Mouse (Mus musculus): ENCODE results near the gene Rab31.

The Rab31 gene

DNA sequence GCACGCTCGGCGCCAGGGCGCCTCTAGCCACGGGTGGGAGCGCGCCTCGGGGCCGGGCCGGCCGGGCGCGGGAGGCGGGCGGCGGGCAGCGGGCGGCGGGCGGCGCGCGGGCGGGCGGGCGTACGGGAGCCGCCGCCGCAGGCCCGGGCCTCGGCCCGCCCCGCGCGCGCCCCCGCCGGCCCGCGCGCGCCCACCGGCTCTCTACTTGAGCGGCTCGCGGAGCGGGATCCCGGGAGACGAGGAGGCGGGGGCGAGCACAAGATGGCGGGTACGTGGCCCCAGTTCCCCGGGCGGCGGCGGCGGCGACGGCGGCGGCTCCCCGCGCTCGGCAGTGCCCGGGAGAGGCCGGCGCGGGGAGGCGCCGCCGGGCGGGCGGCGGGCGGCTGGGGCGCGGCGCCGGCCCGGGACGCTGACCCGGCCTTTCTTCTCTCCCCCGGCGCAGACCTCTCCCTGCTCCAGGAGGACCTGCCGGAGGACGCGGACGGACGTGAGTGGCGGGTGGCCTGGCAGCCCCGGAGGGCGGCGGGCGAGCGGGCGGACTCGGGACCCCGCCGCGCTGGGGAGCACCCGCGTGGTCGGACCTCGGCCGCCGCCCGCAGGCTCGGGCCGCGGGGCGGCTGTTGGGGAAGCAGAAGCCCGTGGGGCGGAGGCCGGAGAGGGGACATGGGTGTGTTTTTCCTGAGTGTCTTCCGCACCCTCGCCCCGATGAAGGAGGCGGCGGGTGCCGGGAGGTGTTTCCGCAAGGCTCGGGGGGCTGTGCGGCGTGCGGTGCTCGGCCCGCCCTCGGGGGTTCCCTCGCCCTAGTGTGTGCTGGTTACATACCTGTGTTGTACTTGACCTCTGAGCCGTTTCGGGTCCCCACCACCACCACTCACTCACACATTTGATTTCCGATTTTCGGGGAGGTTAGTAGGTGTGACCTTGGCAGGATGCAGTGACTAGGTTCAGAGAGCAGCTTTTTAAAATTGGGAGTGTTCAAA, 10.9 kb upstream of the Rab31 start:
- DNase-seq (ENCODE audit: extremely low spot score, low read depth, low spot score): no peak

DNA sequence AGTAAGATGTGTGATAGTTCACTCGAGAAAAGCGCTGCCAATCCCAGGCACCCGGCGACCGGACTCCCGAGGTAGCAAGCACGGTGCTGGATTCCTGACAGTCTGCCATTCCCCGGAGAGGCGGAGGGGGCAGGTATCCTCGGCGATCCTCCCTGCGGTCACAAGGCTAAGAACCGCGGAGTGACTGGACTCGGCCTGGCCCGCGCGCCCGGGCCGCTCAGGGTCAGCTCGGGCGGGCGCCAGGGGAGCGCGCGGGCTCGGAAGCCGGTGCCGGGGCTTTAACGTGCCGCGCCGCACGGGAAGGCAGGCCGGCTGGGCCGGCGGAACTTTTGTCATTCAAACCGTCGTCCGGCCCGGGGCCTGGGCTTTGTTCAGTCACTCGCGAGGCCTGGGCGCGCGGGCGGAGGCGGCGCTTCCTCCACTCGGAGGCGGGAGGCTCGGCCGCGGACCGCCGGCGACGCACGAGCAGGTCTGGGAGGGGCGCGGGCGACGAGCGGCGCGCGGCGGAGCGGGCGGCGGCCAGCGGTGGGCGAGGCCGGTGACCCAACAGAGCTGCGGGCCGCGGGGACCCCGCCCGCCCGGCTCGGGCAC, 10.1 kb upstream of the Rab31 start, which contains the start of gene Ppp4r1:
Gene Ppp4r1 (plus strand): TSS at position 23 of the 591 bp plus-strand sequence.
- DNase-seq (ENCODE audit: extremely low spot score, low read depth, low spot score): no peak

DNA sequence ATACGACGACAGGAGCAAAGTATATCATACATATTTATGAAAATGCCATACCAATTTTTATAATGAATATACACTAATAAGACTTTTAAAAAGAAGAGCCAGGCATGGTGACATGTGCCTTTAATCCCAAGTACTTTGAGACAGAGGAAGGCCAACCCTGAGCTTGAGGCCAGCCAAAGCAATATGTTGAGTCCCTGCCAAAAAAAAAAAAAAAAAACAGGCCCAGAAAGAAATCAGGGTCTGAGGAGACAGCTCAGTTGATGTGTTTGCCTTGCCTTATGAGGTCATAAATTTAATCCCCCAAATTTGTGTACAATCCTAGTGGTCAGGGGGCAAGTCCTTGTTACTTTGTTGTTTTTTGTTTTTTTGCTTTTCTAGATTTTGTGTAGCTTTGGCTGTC, 8.4 kb upstream of the Rab31 start:
- DNase-seq (ENCODE audit: extremely low spot score, low read depth, low spot score): no peak

DNA sequence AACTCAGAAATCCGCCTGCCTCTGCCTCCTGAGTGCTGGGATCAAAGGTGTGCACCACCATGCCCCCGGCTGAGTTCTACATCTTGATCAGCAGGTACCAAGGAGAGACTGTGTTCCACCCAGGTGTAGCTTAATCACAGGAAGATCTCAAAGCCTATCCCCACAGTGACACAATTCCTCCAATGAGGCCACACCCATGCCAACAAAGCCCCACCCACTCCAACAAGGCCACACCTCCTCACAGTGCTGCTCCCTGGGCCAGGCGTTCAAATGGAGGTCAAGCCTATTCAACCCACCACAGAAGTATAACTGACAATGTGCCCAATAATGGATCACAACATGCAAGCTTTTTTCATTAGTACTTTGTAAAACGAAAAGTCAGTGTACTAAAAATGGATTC, 4.9 kb upstream of the Rab31 start:
- DNase-seq (ENCODE audit: extremely low spot score, low read depth, low spot score): no peak

DNA sequence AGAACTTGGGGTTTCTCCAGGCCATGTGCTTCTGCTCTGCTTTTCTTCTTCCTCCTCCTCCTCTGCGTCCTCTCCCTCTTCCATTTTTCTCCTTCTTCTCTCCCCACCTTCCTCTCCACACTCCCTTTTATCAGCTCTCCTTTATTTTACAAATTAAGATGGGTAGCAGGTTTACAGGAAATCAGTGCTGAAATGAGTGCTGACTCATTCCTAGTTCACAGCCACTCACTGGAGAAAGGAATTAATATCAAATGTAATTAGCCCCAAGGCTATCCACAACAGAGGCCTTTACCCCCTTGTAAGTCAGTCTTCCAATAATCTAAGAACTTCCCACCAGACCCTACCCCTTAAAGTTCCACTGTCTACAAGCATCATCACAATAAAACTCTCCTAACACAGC, 3.7 kb upstream of the Rab31 start:
- DNase-seq (ENCODE audit: extremely low spot score, low read depth, low spot score): no peak

DNA sequence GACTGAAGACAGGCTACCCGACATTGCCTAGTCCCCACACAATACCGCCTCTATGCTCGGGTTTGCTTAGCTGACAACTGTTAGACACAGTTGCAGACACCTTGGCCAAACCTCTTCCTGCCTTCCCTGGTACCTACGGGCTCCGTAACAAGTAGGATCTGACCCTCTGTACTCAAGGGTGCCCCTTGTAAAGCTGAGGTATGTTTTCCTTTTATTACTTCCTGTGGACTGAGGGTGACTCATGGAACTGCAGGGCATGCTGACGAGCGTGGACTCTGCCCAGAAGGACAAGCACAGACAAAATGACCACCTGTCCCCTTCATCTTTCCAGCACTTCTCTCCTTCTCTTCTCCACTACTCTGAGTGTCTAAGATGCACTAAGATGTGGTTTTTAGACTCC, 1.9 kb upstream of the Rab31 start:
- DNase-seq (ENCODE audit: extremely low spot score, low read depth, low spot score): no peak

DNA sequence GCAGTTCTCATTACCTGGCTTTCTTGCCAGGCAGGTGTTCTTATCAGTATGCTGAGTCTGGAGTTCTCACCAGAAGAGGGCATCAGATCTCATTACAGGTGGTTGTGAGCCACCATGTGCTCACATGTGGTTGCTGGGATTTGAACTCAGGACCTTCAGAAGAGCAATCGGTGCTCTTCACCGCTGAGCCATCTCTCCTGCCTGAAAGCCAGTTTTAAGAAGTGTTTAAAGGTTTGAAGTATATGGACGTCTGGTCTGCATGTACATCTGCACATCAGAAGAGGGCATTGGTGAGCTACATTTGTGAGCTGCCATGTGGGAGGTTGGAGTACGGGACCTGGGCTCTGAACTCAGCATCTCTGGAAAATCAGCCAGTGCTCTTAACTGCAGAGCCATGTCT, 1.1 kb upstream of the Rab31 start:
- DNase-seq (ENCODE audit: extremely low spot score, low read depth, low spot score): no peak

DNA sequence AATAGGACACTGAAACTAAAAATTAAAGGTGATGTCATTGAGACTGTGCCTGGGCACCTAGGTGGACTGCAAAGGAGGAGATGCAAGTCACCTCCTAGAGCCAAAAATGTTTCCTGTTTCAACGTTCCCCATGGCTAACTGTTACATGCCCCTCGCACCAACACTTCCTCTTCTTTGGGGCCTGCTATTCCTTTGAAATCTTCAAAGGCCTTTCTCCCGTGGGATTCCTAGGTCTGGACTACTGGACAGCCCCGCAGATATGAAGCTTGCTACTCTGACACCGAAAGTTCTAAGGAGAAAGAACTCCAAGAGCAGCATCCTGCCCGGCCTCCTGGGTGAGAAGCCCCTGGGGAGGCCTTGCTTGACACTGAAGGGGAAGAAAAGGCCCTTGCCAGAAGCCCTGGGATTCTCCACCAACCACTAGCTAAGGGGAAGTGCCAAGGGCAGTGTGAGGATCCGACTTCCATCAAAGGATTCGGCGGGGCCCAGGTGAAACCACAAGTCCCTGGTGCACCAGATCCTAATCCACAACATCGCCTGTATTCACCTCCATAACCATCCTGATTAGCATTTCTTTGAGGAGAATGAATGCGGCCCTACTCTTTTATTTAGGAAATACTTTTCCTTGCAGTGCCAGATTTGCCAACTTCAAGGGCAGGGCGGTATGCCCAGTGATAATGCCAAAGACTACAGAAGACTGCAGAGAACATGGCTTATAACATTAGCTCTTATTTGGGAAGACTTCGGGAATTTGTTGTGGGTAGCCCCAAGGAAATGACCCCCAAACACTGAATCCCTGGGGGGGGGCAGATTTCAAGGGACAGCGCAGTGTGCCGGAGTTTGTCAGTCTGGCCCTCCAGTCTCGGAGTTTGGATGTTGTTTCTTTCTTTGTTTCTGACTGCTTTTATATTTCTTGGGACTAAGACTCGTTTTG, 1.3 kb downstream of the Rab31 start:
- no peak for DNase-seq (ENCODE audit: extremely low spot score, low read depth, low spot score)

DNA sequence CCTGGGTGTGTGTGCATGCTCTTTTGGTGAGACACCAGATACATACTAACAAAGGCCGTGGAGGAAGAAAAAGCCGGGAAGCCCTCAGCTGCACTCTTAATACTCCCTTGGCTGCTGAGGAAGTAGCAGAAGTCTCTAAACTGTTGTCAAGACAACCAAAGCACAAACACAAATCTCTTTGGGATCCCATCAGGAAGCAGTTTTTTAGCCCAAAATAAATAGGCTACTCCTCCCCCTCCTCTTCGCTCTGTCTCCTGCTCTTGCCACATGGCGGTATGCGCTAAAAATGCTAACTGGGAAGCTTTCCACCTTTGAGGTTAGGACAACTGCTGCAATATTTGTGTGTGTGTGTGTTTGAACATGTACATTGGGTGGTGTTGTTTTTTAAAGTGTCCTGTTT, 4.1 kb downstream of the Rab31 start:
- DNase-seq (ENCODE audit: extremely low spot score, low read depth, low spot score): no peak

DNA sequence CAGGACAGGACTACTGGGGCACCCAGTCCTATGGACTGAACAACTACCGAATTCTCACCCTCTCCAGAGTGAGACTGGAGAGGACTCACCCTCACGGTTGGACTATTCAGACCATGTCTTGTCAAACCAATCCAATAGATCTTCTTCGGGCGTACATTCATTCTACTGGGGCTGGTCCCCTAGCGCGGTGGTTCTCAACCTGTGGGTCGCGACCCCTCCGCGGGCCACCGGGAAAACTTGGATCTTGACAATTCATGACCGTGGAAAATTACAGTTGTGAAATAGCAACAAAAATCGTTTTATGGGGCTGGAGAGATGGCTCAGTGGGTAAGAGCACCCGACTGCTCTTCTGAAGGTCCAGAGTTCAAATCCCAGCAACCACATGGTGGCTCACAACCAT, 9.3 kb downstream of the Rab31 start:
- DNase-seq (ENCODE audit: extremely low spot score, low read depth, low spot score): no peak

DNA sequence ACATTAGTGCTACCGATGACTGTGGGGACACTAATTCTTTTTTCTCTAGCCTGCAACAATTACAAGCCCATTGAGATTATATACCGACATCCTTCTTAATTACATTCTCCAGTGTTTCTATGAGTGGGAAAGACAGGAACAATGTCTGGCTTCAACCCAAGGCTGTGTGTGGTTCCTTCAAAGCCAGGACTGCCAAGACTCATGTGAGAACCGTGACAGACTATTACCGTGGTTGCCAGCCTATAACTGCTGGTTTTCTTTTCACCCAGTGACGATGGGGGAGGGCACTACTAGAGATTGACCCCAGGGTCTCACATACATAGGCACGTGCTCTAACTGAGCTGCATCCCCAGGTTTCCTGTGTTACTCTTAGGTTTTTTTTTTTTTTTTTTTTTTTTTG, 15.4 kb downstream of the Rab31 start:
- no peak for DNase-seq (ENCODE audit: extremely low spot score, low read depth, low spot score)

DNA sequence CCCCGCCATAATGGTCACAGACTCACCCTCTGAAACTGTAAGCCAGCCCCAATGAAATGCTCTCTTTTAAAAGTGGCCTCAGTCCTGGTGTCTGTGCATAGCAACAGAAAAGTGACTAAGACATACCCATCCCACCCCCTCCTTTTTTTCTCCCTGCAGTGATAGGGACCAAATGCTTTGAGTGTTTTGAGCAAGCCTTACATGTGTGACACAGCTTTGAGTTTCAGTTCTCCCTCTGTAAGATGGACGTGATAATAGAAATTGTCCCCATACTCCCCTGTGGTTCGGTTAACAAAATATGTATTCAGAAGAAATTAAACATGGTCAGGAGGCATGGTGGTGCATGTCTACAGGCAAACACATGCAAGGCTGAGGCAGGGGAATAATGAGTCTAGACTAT, 16.7 kb downstream of the Rab31 start:
- DNase-seq (ENCODE audit: extremely low spot score, low read depth, low spot score): no peak

DNA sequence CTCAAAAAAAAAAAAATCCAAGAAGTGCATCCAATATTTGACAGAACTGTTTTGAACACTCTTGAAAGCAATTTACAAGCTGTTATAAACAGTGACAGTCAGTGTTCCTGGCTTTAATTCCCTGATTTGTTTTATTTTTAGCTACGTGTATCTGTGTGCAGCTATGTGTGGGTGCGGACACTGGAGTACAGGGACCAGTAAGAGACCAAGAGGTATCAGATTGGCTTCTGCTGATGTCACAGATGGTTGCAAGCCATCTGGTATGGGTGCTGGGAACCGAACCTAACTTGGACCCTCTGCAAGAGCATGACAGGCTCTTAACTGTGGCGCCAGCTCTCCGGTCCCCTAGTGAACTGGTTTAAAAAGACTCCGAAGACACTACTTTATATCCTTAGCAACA, 19.4 kb downstream of the Rab31 start:
- no peak for DNase-seq (ENCODE audit: extremely low spot score, low read depth, low spot score)

DNA sequence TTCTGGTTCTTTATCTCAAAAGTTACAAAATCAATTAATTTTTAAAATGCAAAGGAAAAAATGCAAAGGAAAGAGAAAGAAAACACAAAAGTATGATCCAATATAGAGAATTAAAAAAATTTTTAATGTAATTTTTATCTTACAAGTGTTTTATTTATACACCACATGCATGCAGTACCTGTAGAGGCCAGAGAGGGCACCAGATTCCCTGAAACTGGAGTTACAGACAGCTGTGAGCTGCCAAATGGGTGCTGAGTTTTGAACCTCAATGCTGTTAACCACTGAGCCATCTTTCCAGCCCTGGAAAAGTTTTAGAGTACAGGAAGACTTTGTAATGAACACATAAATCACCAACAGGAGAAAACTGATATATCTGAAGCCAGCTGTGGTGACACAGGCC, 22.3 kb downstream of the Rab31 start:
- DNase-seq (ENCODE audit: extremely low spot score, low read depth, low spot score): no peak

DNA sequence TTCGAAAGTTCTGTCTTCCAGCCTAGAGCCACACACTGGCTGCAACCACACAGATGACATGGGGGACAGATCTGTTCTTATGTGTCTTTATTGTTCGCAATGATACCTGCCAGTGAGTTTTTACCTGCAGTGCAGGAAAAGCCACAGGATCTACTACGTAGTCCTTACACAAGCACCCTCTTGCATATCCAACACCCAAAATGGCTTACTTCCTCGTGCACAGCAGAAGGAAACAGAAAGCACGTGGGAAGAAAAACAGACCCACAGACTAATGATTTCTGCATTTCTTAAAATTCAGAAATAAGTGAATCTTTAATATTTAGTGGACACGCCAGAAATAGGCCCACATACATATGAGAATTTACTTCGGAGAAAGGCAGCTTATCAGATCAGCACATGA, 22.7 kb downstream of the Rab31 start:
- DNase-seq (ENCODE audit: extremely low spot score, low read depth, low spot score): no peak

DNA sequence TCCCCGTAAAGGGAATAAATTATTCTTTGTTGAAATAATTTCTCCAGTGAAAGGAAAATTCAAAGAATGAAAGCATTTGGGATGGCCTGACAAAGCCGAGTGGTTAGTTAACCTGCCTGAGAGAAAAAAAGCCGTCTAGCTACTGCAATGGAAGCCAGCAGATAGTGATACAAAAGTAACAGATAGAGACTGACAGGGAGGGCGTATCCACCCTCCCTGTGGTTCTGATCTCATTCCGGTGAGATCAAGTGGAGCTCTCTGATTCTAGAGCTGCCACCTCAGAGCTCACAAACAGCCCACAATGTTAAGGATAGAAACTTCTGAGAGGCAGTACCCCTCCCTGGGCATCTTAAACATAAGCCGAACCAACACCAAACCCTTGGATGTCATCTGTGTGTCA, 23.6 kb downstream of the Rab31 start:
- DNase-seq (ENCODE audit: extremely low spot score, low read depth, low spot score): no peak

DNA sequence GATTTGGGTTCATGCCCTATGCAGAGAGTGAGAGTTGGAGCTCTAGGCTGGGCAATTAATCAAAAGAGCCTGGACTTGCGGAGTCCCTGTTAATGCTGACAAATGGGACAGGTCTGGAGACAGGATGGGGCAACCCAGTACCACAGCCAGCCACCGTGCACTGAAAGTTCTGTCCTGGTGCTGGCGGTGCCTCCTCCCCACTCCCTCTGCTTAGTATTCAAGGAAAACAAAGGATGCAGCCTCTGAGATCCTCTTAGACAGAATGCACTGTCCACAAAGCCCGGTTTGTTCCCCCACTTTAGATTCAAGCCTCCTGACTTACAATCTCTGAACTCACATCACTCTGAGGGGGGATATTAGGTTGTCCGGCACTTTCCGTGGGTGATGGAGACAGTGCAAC, 26.2 kb downstream of the Rab31 start:
- DNase-seq (ENCODE audit: extremely low spot score, low read depth, low spot score): no peak

DNA sequence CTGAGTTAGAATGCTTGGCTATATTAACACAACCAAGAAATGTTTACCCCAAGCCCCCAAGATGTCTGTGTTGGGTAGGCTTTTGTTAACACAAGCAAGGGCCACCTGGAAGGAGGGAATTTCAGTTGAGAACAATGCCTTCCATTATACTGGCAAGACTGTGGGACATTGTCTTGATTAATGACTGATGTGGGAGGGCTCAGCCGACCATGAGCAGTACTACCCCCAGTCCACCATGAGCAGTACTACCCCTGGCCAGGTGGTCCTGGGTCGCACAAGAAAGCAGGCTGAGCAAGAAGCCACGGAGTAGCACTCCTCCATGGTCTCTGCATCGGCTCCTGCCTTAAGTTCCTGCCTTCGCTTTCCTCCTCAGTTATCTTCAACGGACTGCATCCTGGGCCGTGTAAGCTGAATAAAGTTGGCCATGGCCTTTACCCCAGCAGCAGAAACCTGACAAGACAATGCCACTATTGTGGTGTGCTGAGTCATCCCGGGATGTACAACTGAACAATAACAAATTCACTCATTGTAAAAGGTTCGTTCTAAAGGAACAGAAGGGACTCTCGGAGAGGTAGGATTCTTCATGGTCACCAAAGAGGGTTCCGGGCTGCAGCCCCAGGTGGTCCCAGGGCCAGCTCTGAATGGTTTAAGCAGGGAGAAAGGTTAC, 28.8 kb downstream of the Rab31 start:
- DNase-seq (ENCODE audit: extremely low spot score, low read depth, low spot score): no peak

DNA sequence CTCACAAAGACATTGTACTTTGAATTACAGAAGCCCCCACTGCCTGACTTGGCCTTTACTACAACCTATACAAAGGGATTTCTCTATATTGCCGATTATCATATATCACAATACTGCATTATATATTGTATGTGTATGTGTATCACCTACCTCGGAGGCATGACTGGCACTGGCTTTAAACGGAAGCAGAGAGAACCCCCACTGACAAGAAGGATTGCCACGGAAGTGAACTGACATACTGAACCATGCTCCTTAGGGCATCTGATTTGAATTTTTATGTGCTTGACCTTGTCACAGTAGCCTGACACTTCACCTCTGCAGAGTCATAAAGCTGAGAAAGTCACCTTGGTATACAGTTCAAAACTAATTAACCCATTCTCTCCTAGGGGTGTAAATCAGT, 29.6 kb downstream of the Rab31 start:
- no peak for DNase-seq (ENCODE audit: extremely low spot score, low read depth, low spot score)

DNA sequence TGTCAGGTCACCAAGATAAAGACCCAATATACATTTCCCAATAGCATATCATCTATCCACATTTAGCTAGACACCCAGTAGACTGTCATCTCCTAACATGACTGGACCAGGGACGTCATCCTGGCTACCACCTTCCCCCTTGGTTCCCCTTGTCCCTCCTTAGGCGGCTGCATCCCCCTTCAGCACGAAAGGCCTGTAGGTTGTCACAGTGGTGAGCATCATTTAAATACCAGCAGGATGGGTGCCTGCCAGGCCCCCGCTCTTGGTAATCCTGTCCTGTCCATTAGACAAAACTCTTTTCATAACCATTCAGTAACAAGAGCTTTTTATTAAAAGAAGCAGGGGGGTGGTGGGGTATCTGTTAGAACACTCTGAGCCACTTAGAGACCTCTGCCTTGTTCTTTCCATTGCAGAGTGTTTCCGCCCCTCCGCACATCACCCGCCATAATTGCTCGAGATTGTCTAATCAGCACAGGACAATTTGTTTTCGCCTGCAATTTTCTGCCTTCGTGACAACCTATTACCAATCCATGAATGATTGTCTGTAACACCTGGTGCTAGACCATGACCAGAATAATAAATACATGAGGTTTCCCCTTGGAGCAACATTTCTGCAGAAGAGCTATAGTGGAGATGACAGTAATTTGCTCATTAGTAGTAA, 30.2 kb downstream of the Rab31 start:
- no peak for DNase-seq (ENCODE audit: extremely low spot score, low read depth, low spot score)
